Mouse (Mus musculus) common myeloid progenitor, adult 5-6 weeks (primary cell): ENCODE measurements around the gene Prep. TPM values are rescaled to one million over a fixed set of nuclear protein-coding genes. Genes with fewer than 3 reads are reported as not detected.
A peak's percentile ranks its signal among the peaks of the same experiment; 100 is the strongest.

Experiments used
- ATAC-seq: replicated peaks from 2 replicates; pipeline ENCODE4 v1.8.0; 2016; ENCODE audit warnings: low read depth, mild to moderate bottlenecking, moderate TSS enrichment, inconsistent platforms; ENCODE audit not compliant: poor library complexity, severe bottlenecking
- total RNA-seq: library from RNA; stranded (forward); fragments of 200-1000, 187-1606 nt; gene quantifications from 2 replicates; pipeline ENCODE4 v1.2.3, GENCODE M21; 2017

The Prep gene
- 14.4 and 15.0 TPM in 2 replicates for total RNA-seq

- ATAC-seq = peak; percentile 81
Observed at GRCm38 (mm10) chr10:45066931-45067308, at the start of gene Prep. TSS of gene Prep (plus strand) at chr10:45067203.

GRCm38 (mm10) chr10:45017352-45017751 lies 49.7 kb upstream of the Prep start:
- no peak for ATAC-seq

GRCm38 (mm10) chr10:45017851-45018250 lies 49.2 kb upstream of the Prep start:
- no peak for ATAC-seq

- no peak for ATAC-seq
Observed at GRCm38 (mm10) chr10:45019418-45019817, 47.6 kb upstream of the Prep start.

- ATAC-seq = no peak
Observed at GRCm38 (mm10) chr10:45019849-45020248, 47.2 kb upstream of the Prep start.

GRCm38 (mm10) chr10:45020291-45020690 lies 46.7 kb upstream of the Prep start:
- ATAC-seq = no peak

GRCm38 (mm10) chr10:45025184-45025583 lies 41.8 kb upstream of the Prep start:
- no peak for ATAC-seq

GRCm38 (mm10) chr10:45026935-45027334 lies 40.1 kb upstream of the Prep start:
- ATAC-seq = no peak

- ATAC-seq = peak; percentile 83
Observed at GRCm38 (mm10) chr10:45045268-45045928, 21.6 kb upstream of the Prep start.

GRCm38 (mm10) chr10:45048158-45048557 lies 18.8 kb upstream of the Prep start:
- no peak for ATAC-seq

- ATAC-seq = peak; percentile 46; the same call in 1 of the 2 replicates
Observed at GRCm38 (mm10) chr10:45048622-45049021, 18.4 kb upstream of the Prep start.

- peak; percentile 81 for ATAC-seq
Observed at GRCm38 (mm10) chr10:45051125-45051744, 15.8 kb upstream of the Prep start.

GRCm38 (mm10) chr10:45058361-45058760 lies 8.6 kb upstream of the Prep start:
- no peak for ATAC-seq

- no peak for ATAC-seq
Observed at GRCm38 (mm10) chr10:45060841-45061240, 6.2 kb upstream of the Prep start.

GRCm38 (mm10) chr10:45066131-45066930 lies 672 bp upstream of the Prep start:
- peak; percentile 34 for ATAC-seq

- ATAC-seq = no peak; the same call in 1 of the 2 replicates
Observed at GRCm38 (mm10) chr10:45067436-45067925, 478 bp downstream of the Prep start.

- peak; percentile 33 for ATAC-seq
Observed at GRCm38 (mm10) chr10:45069557-45069956, 2.6 kb downstream of the Prep start.

- ATAC-seq = no peak
Observed at GRCm38 (mm10) chr10:45070362-45070761, 3.4 kb downstream of the Prep start.

- ATAC-seq = no peak
Observed at GRCm38 (mm10) chr10:45070929-45071813, 4.2 kb downstream of the Prep start.

GRCm38 (mm10) chr10:45072339-45072738 lies 5.3 kb downstream of the Prep start:
- no peak for ATAC-seq
